Mouse (Mus musculus) erythroblast, adult 5-6 weeks (primary cell): Measurements from ENCODE around the gene Bard1. TPM values are rescaled to one million over a fixed set of nuclear protein-coding genes. Genes with fewer than 3 reads are reported as not detected.

Experiments used
- ATAC-seq: replicated peaks from 2 replicates; pipeline ENCODE4 v1.8.0; 2016; ENCODE audit warnings: moderate number of reproducible peaks, mild to moderate bottlenecking, moderate TSS enrichment, inconsistent platforms; ENCODE audit not compliant: poor library complexity, low FRiP score, severe bottlenecking
- total RNA-seq, 2 experiments: library from RNA; stranded (forward) in 1 of 2; stranded (reverse) in 1 of 2; fragments of 150-400 nt in 1 of 2; fragments of 200-764, 138-1000 nt in 1 of 2; gene quantifications; 2 replicates each; pipeline versions ENCODE4 v1.2.3 to v1.2.4; 2015 to 2017; ENCODE audit warnings: low replicate concordance in 2 of 2

Gene Bard1
- total RNA-seq (2015; ENCODE audit: low replicate concordance): 9.2 and 16.1 TPM in 2 replicates
- 10.9 and 11.6 TPM in 2 replicates for total RNA-seq (2017; ENCODE audit: low replicate concordance)

- ATAC-seq: peak; percentile 92
Observed at GRCm38 (mm10) chr1:71102344-71103173, at the start of gene Bard1. Gene Bard1, minus strand, starts transcription at chr1:71103146.

DNA sequence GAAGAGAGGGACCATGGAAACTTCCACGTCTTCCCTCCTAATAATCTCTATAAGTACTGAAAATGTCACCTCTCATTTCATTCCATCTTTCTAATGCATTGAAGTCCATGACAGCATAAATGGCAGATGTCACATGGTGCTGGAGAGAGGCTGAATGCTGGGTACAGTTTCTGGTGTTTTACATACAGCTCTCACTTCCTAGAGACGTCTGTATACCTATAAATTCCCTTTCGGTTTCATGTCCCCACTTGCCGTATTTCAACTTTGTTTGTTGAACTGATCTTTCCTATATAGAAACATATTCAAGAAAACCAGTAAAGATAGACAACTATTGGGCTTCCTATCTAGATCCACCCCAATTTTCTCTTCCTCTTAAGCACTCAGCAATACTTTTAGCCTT, 24.2 kb upstream of the Bard1 start:
- no peak for ATAC-seq

GRCm38 (mm10) chr1:71118511-71118910, 15.6 kb upstream of the Bard1 start:
- no peak for ATAC-seq

- no peak for ATAC-seq
Observed at GRCm38 (mm10) chr1:71117253-71117652, 14.3 kb upstream of the Bard1 start.

- no peak for ATAC-seq
Observed at GRCm38 (mm10) chr1:71115781-71116180, 12.8 kb upstream of the Bard1 start.

- no peak for ATAC-seq
Observed at GRCm38 (mm10) chr1:71109858-71110257, 6.9 kb upstream of the Bard1 start.

GRCm38 (mm10) chr1:71106127-71106526, 3.2 kb upstream of the Bard1 start:
- no peak for ATAC-seq

DNA sequence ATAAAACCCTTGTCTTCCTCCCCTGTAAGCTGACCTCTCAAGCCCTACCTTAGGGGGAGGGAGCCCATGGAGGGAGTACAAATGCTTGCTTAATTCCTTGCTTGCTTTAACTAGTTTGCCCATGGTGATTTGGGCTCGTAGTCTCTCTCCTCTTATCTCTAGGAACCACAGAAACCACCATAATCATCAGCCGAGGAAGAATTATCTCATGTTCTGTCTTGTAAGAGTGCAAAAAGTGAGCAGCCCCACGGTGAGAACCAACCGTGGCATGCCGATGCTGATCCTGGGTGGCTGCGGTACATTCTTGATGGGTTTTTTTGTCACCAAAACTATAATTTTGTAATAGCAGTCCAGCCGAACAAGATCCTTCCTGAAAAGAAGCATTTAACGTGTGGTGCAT, 2.8 kb upstream of the Bard1 start:
- ATAC-seq: no peak

DNA sequence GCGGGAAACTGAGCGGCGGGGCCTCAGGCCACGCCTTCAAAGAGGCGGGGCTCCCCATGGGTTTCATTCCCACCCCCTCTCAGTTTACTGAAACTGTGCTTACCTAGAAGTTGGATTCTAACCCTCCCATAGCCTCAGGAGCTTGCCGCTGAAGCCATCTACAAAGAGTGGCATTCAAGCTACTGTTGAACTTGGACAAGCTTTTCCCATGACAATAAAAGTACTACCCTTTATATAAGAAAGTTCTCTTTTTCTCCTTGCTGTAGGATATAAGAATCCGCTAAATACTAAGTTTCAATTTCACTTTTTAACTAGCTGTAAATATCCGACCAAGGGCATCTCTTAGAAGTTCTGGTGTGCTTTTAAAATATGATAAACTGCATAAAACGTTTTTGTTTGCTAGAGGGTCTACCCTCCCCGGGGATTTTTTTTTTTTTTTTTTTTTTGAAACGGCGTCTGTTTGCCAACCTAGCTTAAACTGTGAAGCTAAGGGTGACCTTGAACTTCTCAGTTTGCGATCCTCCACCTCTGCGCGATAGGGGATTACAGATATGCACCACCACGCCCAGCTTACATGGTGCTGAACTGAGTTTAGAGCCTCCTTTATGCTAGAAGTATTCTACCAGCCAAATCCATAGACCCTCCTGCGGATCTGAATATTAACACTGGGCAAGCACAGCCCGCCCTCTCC, 373 bp upstream of the Bard1 start:
- peak; percentile 40 for ATAC-seq

DNA sequence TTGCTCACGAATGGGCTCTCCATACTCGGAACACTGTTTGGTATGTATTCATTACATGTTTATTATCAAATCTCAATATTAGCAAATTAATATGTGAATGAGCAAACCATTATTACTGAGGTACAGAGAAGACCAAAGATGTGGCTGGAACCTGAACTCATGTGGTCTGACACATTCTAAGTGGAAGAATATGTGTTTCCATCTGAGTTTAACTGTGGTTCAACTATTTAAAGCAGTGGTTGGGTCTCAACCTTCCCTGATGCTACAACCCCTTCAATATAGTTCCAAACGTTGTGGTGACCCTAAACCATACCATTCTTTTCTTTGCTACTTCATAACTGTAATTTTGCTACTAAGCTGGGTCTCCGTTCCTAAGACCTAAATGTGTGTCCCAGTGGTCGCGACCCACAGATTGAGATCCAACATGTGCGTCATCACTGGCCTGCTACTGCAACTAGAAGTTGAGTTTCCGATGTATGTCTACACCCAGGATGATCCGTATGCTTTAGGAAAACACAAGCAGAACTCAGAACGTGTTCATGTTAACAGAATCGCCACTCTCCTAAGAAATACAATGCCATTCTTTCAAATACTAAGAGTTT, 1.5 kb downstream of the Bard1 start:
- ATAC-seq: no peak

GRCm38 (mm10) chr1:71100591-71101368, 2.2 kb downstream of the Bard1 start:
- no peak for ATAC-seq

- no peak for ATAC-seq
Observed at GRCm38 (mm10) chr1:71099945-71100515, 2.9 kb downstream of the Bard1 start.

- ATAC-seq: peak; percentile 63; the same call in 1 of the 2 replicates
Observed at GRCm38 (mm10) chr1:71096031-71096430, 6.9 kb downstream of the Bard1 start.

- no peak for ATAC-seq
Observed at GRCm38 (mm10) chr1:71095211-71095805, 7.6 kb downstream of the Bard1 start.

- ATAC-seq: no peak
Observed at GRCm38 (mm10) chr1:71075651-71076050, 27.3 kb downstream of the Bard1 start.

DNA sequence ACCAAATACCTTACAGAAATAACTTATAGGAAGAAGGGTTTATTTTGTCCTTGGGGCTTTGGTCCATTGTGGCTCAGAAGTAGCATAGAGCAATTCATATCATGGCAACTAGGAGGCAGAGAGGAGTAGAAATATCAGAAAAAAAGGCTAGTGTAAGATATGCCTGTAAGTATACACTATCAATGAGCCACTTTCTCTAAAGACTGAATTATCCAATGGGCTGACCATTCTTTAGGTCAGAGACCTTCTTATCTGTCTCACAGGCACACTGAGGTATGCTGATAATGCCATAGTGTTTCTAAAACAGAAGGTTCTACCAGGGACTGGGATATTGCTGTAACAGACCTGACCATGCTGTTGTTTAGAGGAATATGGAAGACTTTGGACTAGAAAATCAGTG, 32.2 kb downstream of the Bard1 start:
- ATAC-seq: no peak

GRCm38 (mm10) chr1:71068728-71069304, 34.1 kb downstream of the Bard1 start:
- ATAC-seq: no peak

DNA sequence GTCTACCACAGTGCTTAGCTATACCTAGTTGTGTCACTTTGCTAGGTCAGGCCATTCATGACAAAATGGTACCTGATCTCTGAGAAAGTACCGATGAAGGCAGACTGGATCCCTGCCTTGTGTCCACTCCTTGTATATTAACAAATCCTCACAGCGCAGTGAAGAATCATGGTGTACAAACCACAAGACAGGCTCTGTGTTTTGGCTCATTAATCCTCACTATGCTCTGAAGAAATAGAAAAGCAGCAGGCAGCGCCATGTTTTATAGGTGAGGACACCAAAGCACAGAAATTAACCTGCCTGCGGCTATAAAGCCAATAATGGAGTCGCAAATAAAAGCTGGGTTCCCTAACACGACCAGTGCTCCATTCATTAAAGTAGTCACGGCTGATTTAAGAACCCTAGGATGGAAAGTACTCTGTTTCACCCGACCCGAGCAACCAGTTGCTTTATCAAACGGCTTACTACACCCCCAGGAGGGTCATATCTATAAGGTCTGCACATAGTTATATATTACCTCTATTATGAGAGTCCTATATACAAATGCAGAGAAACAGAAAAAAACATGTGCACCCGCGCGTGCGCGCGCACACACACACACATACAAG, 39.0 kb downstream of the Bard1 start:
- no peak for ATAC-seq
